Mouse (Mus musculus) CH12.LX (cell line): ENCODE data around the gene Gbp5. TPM values are rescaled to one million over a fixed set of nuclear protein-coding genes. Genes with fewer than 3 reads are reported as not detected.

Experiments
- DNase-seq: peaks from one replicate; pipeline ENCODE4 v3.0.0-alpha.2; 2013; ENCODE audit errors: extremely low read depth
- H3K27ac ChIP-seq: 2 replicates; pipeline ENCODE4 v1.5.1; 2012; ENCODE audit warnings: low read depth, mild to moderate bottlenecking, control low read depth, moderate library complexity; ENCODE audit not compliant: insufficient read depth
- H3K27me3 ChIP-seq: replicated peaks from 2 replicates; pipeline ENCODE3; 2012; ENCODE audit warnings: inconsistent platforms
- H3K36me3 ChIP-seq, 2 experiments: replicated peaks in 1 of 2; 2 replicates each; pipeline versions ENCODE3 to v1.6.1; 2012; ENCODE audit warnings: inconsistent platforms in 1 of 2, low read length in 1 of 2, mild to moderate bottlenecking in 1 of 2, mixed read lengths in 1 of 2, moderate library complexity in 1 of 2; ENCODE audit not compliant: control insufficient read depth in 1 of 2, insufficient read depth in 1 of 2
- H3K4me1 ChIP-seq, 2 experiments: 2 replicates each; pipeline ENCODE4 v1.6.1; 2012; ENCODE audit warnings: inconsistent platforms in 1 of 2, moderate library complexity in 1 of 2; ENCODE audit not compliant: insufficient read depth in 2 of 2, control insufficient read depth in 1 of 2
- H3K4me2 ChIP-seq: 2 replicates; pipeline ENCODE4 v1.6.1; 2012; ENCODE audit warnings: low read depth, mild to moderate bottlenecking, control low read depth; ENCODE audit not compliant: poor library complexity, insufficient read depth, severe bottlenecking
- H3K4me3 ChIP-seq, 3 experiments: fragments of 150-350 bp in 1 of 3; sonication (generic) in 1 of 3; replicated peaks in 1 of 3; 2 replicates each; pipeline versions ENCODE3 to v1.5.1; 2011 to 2012; ENCODE audit warnings: low read depth in 2 of 3, low read length in 2 of 3, mild to moderate bottlenecking in 2 of 3, moderate library complexity in 2 of 3, control low read depth in 1 of 3, improper control_type of control experiment in 1 of 3, inconsistent platforms in 1 of 3, mixed read lengths in 1 of 3; ENCODE audit not compliant: poor library complexity in 1 of 3
- H3K79me2 ChIP-seq: replicated peaks from 2 replicates; pipeline ENCODE4 v1.6.1; 2012; ENCODE audit warnings: mild to moderate bottlenecking, moderate library complexity; ENCODE audit not compliant: control insufficient read depth, poor library complexity, insufficient read depth, severe bottlenecking; ENCODE audit errors: extremely low read depth
- H3K9ac ChIP-seq: 2 replicates; pipeline ENCODE4 v1.6.1; 2012; ENCODE audit warnings: low read depth, mild to moderate bottlenecking, control low read depth, moderate library complexity; ENCODE audit not compliant: insufficient read depth
- H3K9me3 ChIP-seq: replicated peaks from 2 replicates; pipeline ENCODE3; 2012; ENCODE audit warnings: low read length, inconsistent platforms, mixed read lengths
- BHLHE40 ChIP-seq: IDR thresholded peaks from 2 replicates; pipeline ENCODE4 v1.6.1; 2011; ENCODE audit warnings: mild to moderate bottlenecking, low read depth, low read length, improper control_type of control experiment
- CHD1 ChIP-seq: IDR thresholded peaks from 2 replicates; pipeline ENCODE4 v1.6.1; 2012; ENCODE audit warnings: low read depth, low read length, improper control_type of control experiment, inconsistent platforms
- EP300 ChIP-seq: IDR thresholded peaks from 2 replicates; pipeline ENCODE4 v1.6.1; 2011; ENCODE audit warnings: low read length, improper control_type of control experiment
- ETS1 ChIP-seq: conservative IDR thresholded peaks from 2 replicates; pipeline ENCODE4 v1.6.1; 2012; ENCODE audit warnings: low read depth, mild to moderate bottlenecking, inconsistent platforms, low read length, improper control_type of control experiment, moderate library complexity
- IRF4 ChIP-seq: IDR thresholded peaks from 2 replicates; pipeline ENCODE4 v1.6.1; 2014; ENCODE audit warnings: low read depth, mild to moderate bottlenecking, inconsistent platforms, low read length, improper control_type of control experiment
- JUN ChIP-seq: IDR thresholded peaks from 2 replicates; pipeline ENCODE4 v1.6.1; 2011; ENCODE audit warnings: low read depth, mild to moderate bottlenecking, low read length, improper control_type of control experiment, moderate library complexity; ENCODE audit not compliant: insufficient read depth
- JUND ChIP-seq: conservative IDR thresholded peaks from 2 replicates; pipeline ENCODE4 v1.6.1; 2011; ENCODE audit warnings: low read depth, low read length, improper control_type of control experiment
- KAT2A ChIP-seq: IDR thresholded peaks from 2 replicates; pipeline ENCODE4 v1.6.1; 2012; ENCODE audit warnings: low read length, improper control_type of control experiment, inconsistent platforms; ENCODE audit not compliant: insufficient replicate concordance
- MAFK ChIP-seq: IDR thresholded peaks from 2 replicates; pipeline ENCODE4 v1.6.1; 2011; ENCODE audit warnings: low read length, improper control_type of control experiment; ENCODE audit not compliant: insufficient replicate concordance
- MAX ChIP-seq: IDR thresholded peaks from 2 replicates; pipeline ENCODE4 v1.6.1; 2011; ENCODE audit warnings: low read length, improper control_type of control experiment
- MAZ ChIP-seq: IDR thresholded peaks from 2 replicates; pipeline ENCODE4 v1.6.1; 2012; ENCODE audit warnings: low read depth, mild to moderate bottlenecking, inconsistent platforms, low read length, improper control_type of control experiment, moderate library complexity
- MEF2A ChIP-seq: IDR thresholded peaks from 2 replicates; pipeline ENCODE4 v1.6.1; 2014; ENCODE audit warnings: low read depth, mild to moderate bottlenecking, inconsistent platforms, low read length, improper control_type of control experiment, borderline replicate concordance
- MXI1 ChIP-seq: IDR thresholded peaks from 2 replicates; pipeline ENCODE4 v1.6.1; 2011; ENCODE audit warnings: mild to moderate bottlenecking, low read depth, low read length, improper control_type of control experiment
- MYC ChIP-seq: IDR thresholded peaks from 2 replicates; pipeline ENCODE4 v1.6.1; 2011; ENCODE audit warnings: low read depth, mild to moderate bottlenecking, improper control_type of control experiment, low read length
- POLR2AphosphoS2 ChIP-seq: IDR thresholded peaks from 2 replicates; pipeline ENCODE4 v1.6.1; 2011; ENCODE audit warnings: low read depth, low read length, improper control_type of control experiment
- SIN3A ChIP-seq: IDR thresholded peaks from 2 replicates; pipeline ENCODE4 v1.6.1; 2012; ENCODE audit warnings: low read length, improper control_type of control experiment, inconsistent platforms
- TBP ChIP-seq: conservative IDR thresholded peaks from 2 replicates; pipeline ENCODE4 v1.6.1; 2011; ENCODE audit warnings: low read depth, low read length, improper control_type of control experiment
- TCF12 ChIP-seq: IDR thresholded peaks from 2 replicates; pipeline ENCODE4 v1.6.1; 2014; ENCODE audit warnings: low read depth, mild to moderate bottlenecking, inconsistent platforms, low read length, improper control_type of control experiment
- ZKSCAN1 ChIP-seq: IDR thresholded peaks from 2 replicates; pipeline ENCODE4 v1.6.1; 2012; ENCODE audit warnings: low read depth, inconsistent platforms, low read length, improper control_type of control experiment, borderline replicate concordance
- ZMIZ1 ChIP-seq: IDR thresholded peaks from 2 replicates; pipeline ENCODE4 v1.6.1; 2012; ENCODE audit warnings: low read depth, mild to moderate bottlenecking, inconsistent platforms, low read length, improper control_type of control experiment
- ZNF384 ChIP-seq: IDR thresholded peaks from 2 replicates; pipeline ENCODE4 v1.6.1; 2012; ENCODE audit warnings: low read depth, low read length, improper control_type of control experiment, inconsistent platforms
- dilution Hi-C: fragments of 300-500 bp; cut with MboI; formaldehyde crosslinking; loops from 2 replicates; pipeline ENCODE4 v1.14.3; 2020; ENCODE audit warnings: low sequenced_read_pairs; ENCODE audit not compliant: extremely low pct_unique_long_range_greater_than_20kb, extremely low pct_ligation_motif_present
- in situ Hi-C: fragments of 300-500 bp; cut with MboI; formaldehyde crosslinking; loops from 3 replicates; pipeline ENCODE4 v1.14.3; 2019; ENCODE audit warnings: low sequenced_read_pairs, low pct_ligation_motif_present, low pct_unique_long_range_greater_than_20kb, mixed read lengths
- polyA plus RNA-seq: library from polyadenylated mRNA; unstranded; fragments of >175 nt; gene quantifications from 2 replicates; pipeline ENCODE4 v1.2.1, GENCODE M21; 2012; ENCODE audit warnings: low read depth; ENCODE audit not compliant: insufficient read length
- total RNA-seq, 2 experiments: library from RNA; depleted of rRNA; stranded (reverse); fragments of 300-350 nt in 1 of 2; fragments of >200 nt in 1 of 2; gene quantifications; 2 replicates each; pipeline ENCODE4 v1.2.3; 2012 to 2014

Gbp5 gene
- total and polyA plus RNA-seq, 3 experiments, result 1.3 to 16.1 (median 4.8) TPM

- TF ChIP-seq JUN (peak; percentile 97), EP300 (peak; percentile 99), MEF2A (peak; percentile 90), JUND (peak; percentile 95), MAZ (peak; percentile 88), CHD1 (peak; percentile 94), MAFK (peak; percentile 64), MAX (peak; percentile 88; the same call in 1 of the 2 replicates), POLR2AphosphoS2 (peak; percentile 22; the same call in 1 of the 2 replicates), ZNF384 (peak; percentile 96), TCF12 (peak; percentile 92), IRF4 (peak; percentile 100), TBP (peak; percentile 52; the same call in 1 of the 2 replicates), SIN3A (peak; percentile 94), ZKSCAN1 (no peak), KAT2A (no peak)
Observed at GRCm38 (mm10) chr3:142560296-142560948, 66.6 kb downstream of the Gbp5 start (continued).

- peak; percentile 96 for TF ChIP-seq MXI1
- TF ChIP-seq ZMIZ1, result 0 out of 2 replicates have a peak, but pooled peaks have one; percentile 14
- no peak for TF ChIP-seq ETS1
- TF ChIP-seq MAX, result peak; percentile 95
- TF ChIP-seq MYC, result peak; percentile 97
- TF ChIP-seq JUND, result no peak
- TF ChIP-seq MAZ, result 0 out of 2 replicates have a peak, but pooled peaks have one; percentile 15
- 0 out of 2 replicates have a peak, but pooled peaks have one; percentile 6 for TF ChIP-seq POLR2AphosphoS2
- no peak for TF ChIP-seq ZKSCAN1
- TF ChIP-seq BHLHE40, result peak; percentile 88
- peak overlapping the region; percentile 55 to 69 (median 64) for H3K4me3 ChIP-seq
- no peak for DNase-seq
- H3K79me2 ChIP-seq, result peaks cover 18% of the 10 kb centered on the region
- peaks cover 12 to 35% of the 10 kb centered on the region in 2 experiments for H3K4me1 ChIP-seq
- peak overlapping the region; percentile 78 for H3K9ac ChIP-seq
- H3K27me3 ChIP-seq, result no peaks in the 10 kb centered on the region
- H3K9me3 ChIP-seq, result no peaks in the 10 kb centered on the region
- peak overlapping the region; percentile 92; the same call in 1 of the 2 replicates for H3K27ac ChIP-seq
- in situ Hi-C loops (loop anchor here (5.0 to 10.0 kb wide), 2 partner anchors 69 to 144 kb away; partner anchors contain the start of genes Gbp5 and Kyat3), dilution Hi-C loops (no loop called here)
- peak overlapping the region; percentile 97 for H3K4me2 ChIP-seq
- peaks cover 18 to 35% of the 10 kb centered on the region in 2 experiments for H3K36me3 ChIP-seq
Observed at GRCm38 (mm10) chr3:142561045-142561646, 67.4 kb downstream of the Gbp5 start.
